Mouse (Mus musculus): ENCODE data around the gene Abcg4. TPM values are rescaled to one million over a fixed set of nuclear protein-coding genes. Genes with fewer than 3 reads are reported as not detected.

Gene Abcg4
- total and polyA plus RNA-seq, 3 experiments, result 4.1 to 17.1 TPM; not detected in 1

- DNase-seq (ENCODE audit: low read depth, low spot score), result peak; percentile 73
- TF ChIP-seq CHD1 (IDR thresholded peaks at IDR 0.05; ENCODE audit: low read depth, low read length) (no peak), MEF2A (IDR thresholded peaks at IDR 0.05; ENCODE audit: extremely low read depth, insufficient replicate concordance, low read depth, low read length, poor library complexity, severe bottlenecking) (no peak), RAD21 (IDR thresholded peaks at IDR 0.05; ENCODE audit: low read depth, low read length) (peak; percentile 78), MXI1 (IDR thresholded peaks at IDR 0.05; ENCODE audit: low read depth, low read length) (no peak), ZNF384 (IDR thresholded peaks at IDR 0.05; ENCODE audit: low read depth, low read length) (peak; percentile 18; the same call in 1 of the 2 replicates), GABPA (IDR thresholded peaks at IDR 0.05; ENCODE audit: low read depth, low read length) (no peak), NRF1 (IDR thresholded peaks at IDR 0.05; ENCODE audit: insufficient read depth, low read depth, low read length, poor library complexity, severe bottlenecking) (no peak), ZKSCAN1 (IDR thresholded peaks at IDR 0.05; ENCODE audit: low read depth, low read length) (no peak), POLR2A (IDR thresholded peaks at IDR 0.05; ENCODE audit: control insufficient read depth in 1 of 2, insufficient read depth in 1 of 2, low read depth in 1 of 2, low read length in 2 of 2, poor library complexity in 1 of 2) (no peak), ETS1 (IDR thresholded peaks at IDR 0.05; ENCODE audit: low read depth, low read length) (no peak), MAFK (IDR thresholded peaks at IDR 0.05; ENCODE audit: borderline replicate concordance, low read depth, low read length) (no peak), BHLHE40 (IDR thresholded peaks at IDR 0.05; ENCODE audit: borderline replicate concordance, low read depth, low read length) (no peak), USF1 (IDR thresholded peaks at IDR 0.05; ENCODE audit: low read depth, low read length) (no peak), TCF12 (IDR thresholded peaks at IDR 0.05; ENCODE audit: low read depth, low read length) (no peak), HCFC1 (IDR thresholded peaks at IDR 0.05; ENCODE audit: low read depth, low read length) (no peak), UBTF (IDR thresholded peaks at IDR 0.05; ENCODE audit: borderline replicate concordance, insufficient read depth, low read depth, low read length) (no peak), ZC3H11A (IDR thresholded peaks at IDR 0.05; ENCODE audit: low read depth, low read length) (peak; percentile 66), CHD2 (IDR thresholded peaks at IDR 0.05; ENCODE audit: low read length) (no peak), POLR2AphosphoS5 (IDR thresholded peaks at IDR 0.05; ENCODE audit: borderline replicate concordance, low read depth, low read length) (no peak), NELFE (IDR thresholded peaks at IDR 0.05; ENCODE audit: low read depth, low read length) (no peak), RCOR1 (IDR thresholded peaks at IDR 0.05; ENCODE audit: low read depth, low read length) (no peak), MAZ (IDR thresholded peaks at IDR 0.05; ENCODE audit: low read depth, low read length) (0 out of 2 replicates have a peak, but pooled peaks have one; percentile 46), SMC3 (IDR thresholded peaks at IDR 0.05; ENCODE audit: low read depth, low read length) (peak; percentile 84), USF2 (IDR thresholded peaks at IDR 0.05; ENCODE audit: borderline replicate concordance in 1 of 2, insufficient read depth in 1 of 2, low read depth in 1 of 2, low read length in 2 of 2) (no peak), ELF1 (IDR thresholded peaks at IDR 0.05; ENCODE audit: low read depth, low read length) (no peak), MAX (IDR thresholded peaks at IDR 0.05; ENCODE audit: low read length) (no peak), MYB (IDR thresholded peaks at IDR 0.05; ENCODE audit: low read depth, low read length) (no peak), E2F4 (IDR thresholded peaks at IDR 0.05; ENCODE audit: borderline replicate concordance, low read depth, low read length) (no peak), KAT2A (conservative IDR thresholded peaks at IDR 0.05; ENCODE audit: low read depth, low read length) (no peak), CTCF (IDR thresholded peaks at IDR 0.05 in 2 of 3, conservative IDR thresholded peaks at IDR 0.05 in 1 of 3; ENCODE audit: control insufficient read depth in 1 of 3, insufficient read depth in 1 of 3, low read depth in 2 of 3, low read length in 3 of 3, poor library complexity in 1 of 3, severe bottlenecking in 1 of 3) (peak; percentile 86 to 87 (median 87)), TAL1 (IDR thresholded peaks at IDR 0.05; ENCODE audit: low read length) (no peak), POLR2AphosphoS2 (IDR thresholded peaks at IDR 0.05; ENCODE audit: low read length) (no peak), JUND (IDR thresholded peaks at IDR 0.05; ENCODE audit: low read depth, low read length) (no peak)
- no peaks in the 10 kb centered on the region for H3K4me1 ChIP-seq (ENCODE audit: control insufficient read depth in 1 of 2, insufficient read depth in 2 of 2, low read length in 2 of 2)
- no peaks in the 10 kb centered on the region for H3K9me3 ChIP-seq (replicated peaks; ENCODE audit: insufficient read depth, low read length)
- peaks cover 0 to 2% of the 10 kb centered on the region in 2 experiments; a peak in 2 of 4 replicates for H3K36me3 ChIP-seq (ENCODE audit: control insufficient read depth in 1 of 2, insufficient read depth in 2 of 2, low read length in 2 of 2)
- H3K9ac ChIP-seq (ENCODE audit: control insufficient read depth, low read depth, low read length, poor library complexity, severe bottlenecking), result no peak overlapping the region
- no peaks in the 10 kb centered on the region for H3K27me3 ChIP-seq (ENCODE audit: control insufficient read depth in 1 of 2, insufficient read depth in 2 of 2, low read length in 2 of 2)
- H3K4me3 ChIP-seq (ENCODE audit: control insufficient read depth in 1 of 2, insufficient read depth in 1 of 2, low read depth in 2 of 2, low read length in 2 of 2), result no peak overlapping the region
- no peak overlapping the region for H3K27ac ChIP-seq (ENCODE audit: control insufficient read depth, low read depth, low read length)
- peaks cover 1% of the 10 kb centered on the region; the same call in 1 of the 2 replicates for H3K79me2 ChIP-seq (ENCODE audit: control insufficient read depth, insufficient read depth, low read length, poor library complexity)
These were observed 49.0 kb downstream of the Abcg4 start for GRCm38 (mm10) chr9:44239447-44239846.

Measured in MEL (cell line).